Mouse (Mus musculus): ENCODE measurements around the gene Aco1. TPM values are rescaled to one million over a fixed set of nuclear protein-coding genes. Genes with fewer than 3 reads are reported as not detected.
"Not testable (repeated sequence)": the region's sequence is repeated elsewhere in the genome, so short reads cannot be mapped to it uniquely, and the experiment has no call there.

The Aco1 gene
- polyA plus RNA-seq (2012; rRNA removed): 6.8 and 7.9 TPM in 2 replicates

GRCm38 (mm10) chr4:40142743-40143532, at the start of gene Aco1:
Gene Aco1 (plus strand): TSS chr4:40143081.
- TF ChIP-seq CTCF (IDR thresholded peaks at IDR 0.05; ENCODE audit: control insufficient read depth, insufficient read depth, insufficient replicate concordance, low read depth, low read length): no peak
- peak; percentile 64 for TF ChIP-seq POLR2A (IDR thresholded peaks at IDR 0.05; ENCODE audit: control insufficient read depth, low read depth, low read length)
- Histone ChIP-seq H3K4me1 (ENCODE audit: control insufficient read depth, insufficient read depth, low read length) (peaks cover 17% of the 10 kb centered on the region), H3K4me3 (ENCODE audit: control insufficient read depth, low read depth, low read length) (peak within 1 kb of the TSS; percentile 94), H3K27me3 (ENCODE audit: control insufficient read depth, insufficient read depth, low read length) (no peaks in the 10 kb centered on the region), H3K36me3 (ENCODE audit: control insufficient read depth, insufficient read depth, low read length) (no peaks in the 10 kb centered on the region), H3K27ac (ENCODE audit: control insufficient read depth, insufficient read depth, low read depth, low read length) (peak within 1 kb of the TSS; percentile 87)

DNA sequence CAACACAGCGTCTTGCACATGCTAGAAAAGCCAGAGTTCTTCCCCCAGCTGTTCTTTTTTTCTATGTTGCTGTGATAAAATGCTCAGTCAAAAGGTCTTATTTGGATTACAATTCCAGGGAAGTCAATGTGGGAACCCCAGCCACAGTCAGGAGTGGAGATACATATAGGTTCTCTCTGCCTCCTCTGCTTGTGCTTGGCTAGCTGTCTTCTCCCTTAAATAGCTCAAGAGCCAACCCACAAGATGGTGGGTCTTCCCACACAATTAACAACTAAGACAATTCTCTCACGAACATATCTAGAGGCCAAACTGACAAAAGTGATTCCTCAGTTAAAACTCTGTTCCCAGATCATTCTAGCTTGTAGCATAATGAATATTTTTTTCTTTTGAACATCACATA, 47.9 kb upstream of the Aco1 start:
- TF ChIP-seq POLR2A (IDR thresholded peaks at IDR 0.05; ENCODE audit: control insufficient read depth, low read depth, low read length): no peak
- TF ChIP-seq CTCF (IDR thresholded peaks at IDR 0.05; ENCODE audit: control insufficient read depth, insufficient read depth, insufficient replicate concordance, low read depth, low read length): no peak
- no peaks in the 10 kb centered on the region for H3K36me3 ChIP-seq (ENCODE audit: control insufficient read depth, insufficient read depth, low read length)

GRCm38 (mm10) chr4:40102996-40103395, 39.9 kb upstream of the Aco1 start:
- no peak overlapping the region for H3K27ac ChIP-seq (ENCODE audit: control insufficient read depth, insufficient read depth, low read depth, low read length)
- H3K36me3 ChIP-seq (ENCODE audit: control insufficient read depth, insufficient read depth, low read length): no peaks in the 10 kb centered on the region
- TF ChIP-seq CTCF (IDR thresholded peaks at IDR 0.05; ENCODE audit: control insufficient read depth, insufficient read depth, insufficient replicate concordance, low read depth, low read length): no peak
- no peak for TF ChIP-seq POLR2A (IDR thresholded peaks at IDR 0.05; ENCODE audit: control insufficient read depth, low read depth, low read length)
- H3K4me1 ChIP-seq (ENCODE audit: control insufficient read depth, insufficient read depth, low read length): no peaks in the 10 kb centered on the region
- no peak overlapping the region for H3K4me3 ChIP-seq (ENCODE audit: control insufficient read depth, low read depth, low read length)
- H3K27me3 ChIP-seq (ENCODE audit: control insufficient read depth, insufficient read depth, low read length): no peaks in the 10 kb centered on the region

More for the DNA sequence above, 47.9 kb upstream of the Aco1 start:
- Histone ChIP-seq H3K27ac (ENCODE audit: control insufficient read depth, insufficient read depth, low read depth, low read length) (no peak overlapping the region), H3K4me1 (ENCODE audit: control insufficient read depth, insufficient read depth, low read length) (no peaks in the 10 kb centered on the region), H3K4me3 (ENCODE audit: control insufficient read depth, low read depth, low read length) (no peak overlapping the region), H3K27me3 (ENCODE audit: control insufficient read depth, insufficient read depth, low read length) (no peaks in the 10 kb centered on the region)

GRCm38 (mm10) chr4:40106004-40106536, 36.8 kb upstream of the Aco1 start:
- Histone ChIP-seq H3K4me1 (ENCODE audit: control insufficient read depth, insufficient read depth, low read length) (no peaks in the 10 kb centered on the region), H3K36me3 (ENCODE audit: control insufficient read depth, insufficient read depth, low read length) (no peaks in the 10 kb centered on the region), H3K27me3 (ENCODE audit: control insufficient read depth, insufficient read depth, low read length) (no peaks in the 10 kb centered on the region), H3K27ac (ENCODE audit: control insufficient read depth, insufficient read depth, low read depth, low read length) (no peak overlapping the region), H3K4me3 (ENCODE audit: control insufficient read depth, low read depth, low read length) (no peak overlapping the region)
- TF ChIP-seq CTCF (IDR thresholded peaks at IDR 0.05; ENCODE audit: control insufficient read depth, insufficient read depth, insufficient replicate concordance, low read depth, low read length): no peak

DNA sequence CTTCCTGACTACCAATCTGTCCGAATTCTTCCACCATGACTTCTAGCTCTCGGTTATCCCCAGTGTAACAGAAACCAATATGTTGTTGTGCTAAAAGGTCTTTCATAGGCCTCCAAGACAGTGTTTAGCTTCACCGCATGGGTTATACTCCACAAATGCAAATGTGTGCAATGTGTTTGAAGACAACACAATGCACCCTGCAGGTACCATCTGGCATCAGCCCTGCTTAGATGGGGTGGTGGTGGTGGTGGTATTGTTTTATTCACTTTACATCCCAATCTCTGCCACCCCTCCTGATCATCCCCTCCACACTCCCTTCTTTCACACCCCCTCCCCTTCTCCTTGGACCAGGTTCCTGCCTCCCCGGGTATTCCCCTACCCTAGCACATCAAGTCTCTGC, 34.9 kb upstream of the Aco1 start:
- Histone ChIP-seq H3K27me3 (ENCODE audit: control insufficient read depth, insufficient read depth, low read length) (no peaks in the 10 kb centered on the region), H3K4me1 (ENCODE audit: control insufficient read depth, insufficient read depth, low read length) (no peaks in the 10 kb centered on the region), H3K27ac (ENCODE audit: control insufficient read depth, insufficient read depth, low read depth, low read length) (no peak overlapping the region), H3K4me3 (ENCODE audit: control insufficient read depth, low read depth, low read length) (no peak overlapping the region), H3K36me3 (ENCODE audit: control insufficient read depth, insufficient read depth, low read length) (no peaks in the 10 kb centered on the region)
- TF ChIP-seq POLR2A (IDR thresholded peaks at IDR 0.05; ENCODE audit: control insufficient read depth, low read depth, low read length) (no peak), CTCF (IDR thresholded peaks at IDR 0.05; ENCODE audit: control insufficient read depth, insufficient read depth, insufficient replicate concordance, low read depth, low read length) (no peak)

- Histone ChIP-seq H3K4me3 (ENCODE audit: control insufficient read depth, low read depth, low read length) (no peak overlapping the region), H3K27ac (ENCODE audit: control insufficient read depth, insufficient read depth, low read depth, low read length) (no peak overlapping the region), H3K4me1 (ENCODE audit: control insufficient read depth, insufficient read depth, low read length) (no peaks in the 10 kb centered on the region), H3K36me3 (ENCODE audit: control insufficient read depth, insufficient read depth, low read length) (no peaks in the 10 kb centered on the region), H3K27me3 (ENCODE audit: control insufficient read depth, insufficient read depth, low read length) (no peaks in the 10 kb centered on the region)
- no peak for TF ChIP-seq POLR2A (IDR thresholded peaks at IDR 0.05; ENCODE audit: control insufficient read depth, low read depth, low read length)
- TF ChIP-seq CTCF (IDR thresholded peaks at IDR 0.05; ENCODE audit: control insufficient read depth, insufficient read depth, insufficient replicate concordance, low read depth, low read length): no peak
Observed at GRCm38 (mm10) chr4:40113173-40113572, 29.7 kb upstream of the Aco1 start.

DNA sequence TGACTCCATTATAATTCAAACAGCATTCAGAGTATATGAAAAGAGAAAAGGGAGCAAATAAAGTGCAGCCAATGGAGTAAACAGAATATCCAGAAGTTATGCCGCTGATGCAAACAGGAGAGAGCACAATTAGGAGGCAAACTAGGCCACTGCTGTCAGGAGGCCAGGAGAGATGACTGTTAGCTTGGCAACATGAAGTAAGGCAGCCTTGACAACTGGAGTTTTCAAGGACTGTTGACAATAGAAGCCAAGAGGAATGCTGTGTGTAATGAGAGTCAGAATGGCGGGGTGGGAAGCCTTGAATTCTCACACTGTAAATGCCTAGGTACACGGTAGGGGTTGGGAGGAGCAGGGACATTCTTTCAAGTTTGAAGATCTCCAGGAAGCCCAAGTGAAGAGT, 21.7 kb upstream of the Aco1 start:
- no peak overlapping the region for H3K27ac ChIP-seq (ENCODE audit: control insufficient read depth, insufficient read depth, low read depth, low read length)
- no peaks in the 10 kb centered on the region for H3K36me3 ChIP-seq (ENCODE audit: control insufficient read depth, insufficient read depth, low read length)
- H3K4me3 ChIP-seq (ENCODE audit: control insufficient read depth, low read depth, low read length): no peak overlapping the region
- no peaks in the 10 kb centered on the region for H3K27me3 ChIP-seq (ENCODE audit: control insufficient read depth, insufficient read depth, low read length)
- TF ChIP-seq POLR2A (IDR thresholded peaks at IDR 0.05; ENCODE audit: control insufficient read depth, low read depth, low read length) (no peak), CTCF (IDR thresholded peaks at IDR 0.05; ENCODE audit: control insufficient read depth, insufficient read depth, insufficient replicate concordance, low read depth, low read length) (no peak)
- H3K4me1 ChIP-seq (ENCODE audit: control insufficient read depth, insufficient read depth, low read length): no peaks in the 10 kb centered on the region

DNA sequence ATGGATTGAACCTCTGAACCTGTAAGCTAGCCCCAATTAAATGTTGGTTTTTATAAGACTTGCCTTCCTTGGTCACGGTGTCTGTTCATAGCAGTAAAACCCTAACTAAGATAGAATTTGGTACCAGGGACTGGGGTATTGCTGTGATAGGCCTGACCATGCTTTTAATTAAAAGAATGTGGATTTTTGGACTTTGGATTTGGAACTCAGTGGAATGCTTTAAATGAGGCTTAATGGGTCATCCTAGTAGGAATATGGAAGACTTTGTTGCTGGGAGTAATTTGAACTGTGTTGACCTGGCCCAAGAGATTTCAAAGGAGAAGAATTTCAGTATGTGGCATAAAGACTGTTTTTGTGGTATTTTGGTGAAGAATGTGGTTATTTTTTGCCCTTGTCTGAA, 20.6 kb upstream of the Aco1 start:
- H3K4me1 ChIP-seq (ENCODE audit: control insufficient read depth, insufficient read depth, low read length); H3K27ac ChIP-seq (ENCODE audit: control insufficient read depth, insufficient read depth, low read depth, low read length); H3K36me3 ChIP-seq (ENCODE audit: control insufficient read depth, insufficient read depth, low read length); H3K27me3 ChIP-seq (ENCODE audit: control insufficient read depth, insufficient read depth, low read length); H3K4me3 ChIP-seq (ENCODE audit: control insufficient read depth, low read depth, low read length): not testable (repeated sequence)

Measured in testis, adult 2 months (tissue).